ENCODE assay signal across 8 mouse cellular contexts in genomic region chr4:87359483-87359882, GRCm38 (mm10).
DNase-seq lines count a peak whose midpoint lies in the region; ATAC-seq and TF ChIP-seq lines count a peak whose summit lies in the region.

No protein-coding gene starts in this region.

- H3K27ac ChIP-seq in liver, postnatal 0 days (ENCODE audit: low read depth) = no peak overlapping the region
- H3K27ac ChIP-seq in liver, embryonic 12.5 days = no peak overlapping the region
- no peak overlapping the region for H3K27ac ChIP-seq in forebrain, embryonic 11.5 days (ENCODE audit: low read depth, low read length)

- H3K4me2 ChIP-seq in liver, postnatal 0 days (ENCODE audit: low read depth, low read length) = no peak overlapping the region
- H3K4me2 ChIP-seq in liver, embryonic 12.5 days = no peak overlapping the region
- H3K4me2 ChIP-seq in forebrain, embryonic 11.5 days (ENCODE audit: low read depth, low read length, severe bottlenecking) = no peak overlapping the region

- peak; percentile 44 for TF ChIP-seq CTCF in liver, postnatal 0 days (IDR thresholded peaks at IDR 0.05; ENCODE audit: low read depth)

- no peak for DNase-seq in liver, postnatal 0 days
- DNase-seq in cerebellum, adult 11 months = peak; percentile 27
- DNase-seq in layer of hippocampus, adult 8-10 months (ENCODE audit: low spot score in 2 of 2) = peak; percentile 33 to 62
- DNase-seq in lung, postnatal 25 days (ENCODE audit: low spot score) = peak; percentile 47
- DNase-seq in thymus, postnatal 4 days = peak; percentile 37
- DNase-seq in forebrain, embryonic 11.5 days (ENCODE audit: low spot score) = no peak

- no peak overlapping the region for H3K9ac ChIP-seq in liver, postnatal 0 days (replicated peaks)
- H3K9ac ChIP-seq in liver, embryonic 12.5 days = no peak overlapping the region
- H3K9ac ChIP-seq in forebrain, embryonic 11.5 days (ENCODE audit: low read length) = no peak overlapping the region

- H3K27me3 ChIP-seq in liver, postnatal 0 days (ENCODE audit: insufficient read depth, low read length) = no peaks in the 10 kb centered on the region
- no peaks in the 10 kb centered on the region for H3K27me3 ChIP-seq in liver, embryonic 12.5 days (replicated peaks)
- H3K27me3 ChIP-seq in forebrain, embryonic 11.5 days (ENCODE audit: control insufficient read depth, insufficient read depth, low read length) = no peaks in the 10 kb centered on the region

- H3K36me3 ChIP-seq in liver, postnatal 0 days (replicated peaks; ENCODE audit: insufficient read depth, low read length) = no peaks in the 10 kb centered on the region
- no peaks in the 10 kb centered on the region for H3K36me3 ChIP-seq in liver, embryonic 12.5 days
- H3K36me3 ChIP-seq in forebrain, embryonic 11.5 days (ENCODE audit: control insufficient read depth, insufficient read depth, low read length) = no peaks in the 10 kb centered on the region

- no peaks in the 10 kb centered on the region for H3K4me1 ChIP-seq in liver, postnatal 0 days (ENCODE audit: insufficient read depth)
- no peaks in the 10 kb centered on the region for H3K4me1 ChIP-seq in liver, embryonic 12.5 days
- no peaks in the 10 kb centered on the region for H3K4me1 ChIP-seq in forebrain, embryonic 11.5 days (replicated peaks; ENCODE audit: control insufficient read depth, insufficient read depth, low read length)

- no peaks in the 10 kb centered on the region for H3K9me3 ChIP-seq in liver, postnatal 0 days (ENCODE audit: low read length)
- H3K9me3 ChIP-seq in liver, embryonic 12.5 days (replicated peaks) = no peaks in the 10 kb centered on the region
- H3K9me3 ChIP-seq in forebrain, embryonic 11.5 days (ENCODE audit: control insufficient read depth, low read length) = no peaks in the 10 kb centered on the region

- 35% methylated on average over 9 of the region's 9 CpGs for WGBS in liver, postnatal 0 days (ENCODE audit: insufficient replicate concordance)
- 27% methylated on average over 9 of the region's 9 CpGs for WGBS in liver, embryonic 12.5 days (ENCODE audit: insufficient replicate concordance)
- WGBS in forebrain, embryonic 11.5 days = 50% methylated on average over 9 of the region's 9 CpGs

- no peak for ATAC-seq in liver, postnatal 0 days
- ATAC-seq in liver, embryonic 12.5 days = no peak
- ATAC-seq in granulocyte monocyte progenitor cell, adult 5-6 weeks (replicated peaks; ENCODE audit: poor library complexity, severe bottlenecking) = peak; percentile 76
- no peak for ATAC-seq in forebrain, embryonic 11.5 days (replicated peaks; ENCODE audit: low FRiP score)

- TF ChIP-seq EP300 in liver, postnatal 0 days (IDR thresholded peaks at IDR 0.05; ENCODE audit: low read depth) = no peak

- no peak overlapping the region for H3K4me3 ChIP-seq in liver, postnatal 0 days (ENCODE audit: low read depth, low read length)
- H3K4me3 ChIP-seq in liver, embryonic 12.5 days = no peak overlapping the region
- H3K4me3 ChIP-seq in forebrain, embryonic 11.5 days (ENCODE audit: low read depth, low read length) = no peak overlapping the region

Comparison
In these comparisons a context has a peak if more than half of its experiments do, and no peak if none do; other contexts are left out.
1. DNase-seq: peak in cerebellum, adult 11 months (single experiment), layer of hippocampus, adult 8-10 months (2 of 2), lung, postnatal 25 days (single experiment) and thymus, postnatal 4 days (single experiment); none in liver, postnatal 0 days (single experiment) and forebrain, embryonic 11.5 days (single experiment).